Mouse (Mus musculus) small intestine, adult 2 months (tissue): ENCODE data around the gene Rhbdd1.

Experiments
- CTCF ChIP-seq: fragments of 200-500 bp; IDR thresholded peaks from 2 replicates; pipeline ENCODE4 v1.5.1; 2012; ENCODE audit warnings: low read depth, mild to moderate bottlenecking, control low read depth, inconsistent platforms, low read length, moderate library complexity, mixed read lengths; ENCODE audit not compliant: insufficient replicate concordance, insufficient read length; ENCODE audit errors: extremely low read depth
- POLR2A ChIP-seq: fragments of 200-500 bp; IDR thresholded peaks from 2 replicates; pipeline ENCODE4 v1.6.1; 2012; ENCODE audit warnings: low read depth, mild to moderate bottlenecking, control low read depth, inconsistent platforms, low read length, moderate library complexity

- TF ChIP-seq CTCF (no peak), POLR2A (no peak)
Measured at GRCm38 (mm10) chr1:82353755-82354154, 37.5 kb downstream of the Rhbdd1 start.
